Mouse (Mus musculus): ENCODE data around the gene Tas2r126. TPM values are rescaled to one million over a fixed set of nuclear protein-coding genes. Genes with fewer than 3 reads are reported as not detected.

Gene Tas2r126
- polyA plus RNA-seq, 1 experiment: not detected

- H3K27me3 ChIP-seq (replicated peaks): no peaks in the 10 kb centered on the region
- no peaks in the 10 kb centered on the region for H3K36me3 ChIP-seq (replicated peaks; ENCODE audit: low read length)
- no peaks in the 10 kb centered on the region for H3K9me3 ChIP-seq
- TF ChIP-seq FLI1 (IDR thresholded peaks at IDR 0.05; ENCODE audit: low read length) (no peak), GATA1 (IDR thresholded peaks at IDR 0.05; ENCODE audit: borderline replicate concordance, low read length) (no peak)
- no peaks in the 10 kb centered on the region for H3K4me1 ChIP-seq
- no peak within 1 kb of the TSS for H3K4me3 ChIP-seq (replicated peaks)
Measured at GRCm38 (mm10) chr6:42476235-42476634, 41.9 kb downstream of the Tas2r126 start, which contains the start of gene Olfr457. Olfr457 (minus strand) TSS chr6:42476335.

GRCm38 (mm10) chr6:42484633-42485032 lies 50.3 kb downstream of the Tas2r126 start:
- Histone ChIP-seq H3K36me3 (replicated peaks; ENCODE audit: low read length) (no peaks in the 10 kb centered on the region), H3K9me3 (no peaks in the 10 kb centered on the region), H3K4me1 (no peaks in the 10 kb centered on the region), H3K27me3 (replicated peaks) (no peaks in the 10 kb centered on the region), H3K4me3 (replicated peaks) (no peak overlapping the region)
- no peak for TF ChIP-seq GATA1 (IDR thresholded peaks at IDR 0.05; ENCODE audit: borderline replicate concordance, low read length)
- TF ChIP-seq FLI1 (IDR thresholded peaks at IDR 0.05; ENCODE audit: low read length): no peak

Other genes with a start within 250 kb of the Tas2r126 start
- not detected in 2 replicates for gene Tas2r144, start 219.2 kb upstream of the Tas2r126 start, polyA plus RNA-seq (2012; ENCODE audit: insufficient read depth, low replicate concordance)
- gene Gstk1, start 188.6 kb upstream of the Tas2r126 start, polyA plus RNA-seq (2012; ENCODE audit: insufficient read depth, low replicate concordance): 0.46 TPM in 1 of 2 replicates, not detected in the other
- not detected in 2 replicates for gene Tmem139, start 172.6 kb upstream of the Tas2r126 start, polyA plus RNA-seq (2012; ENCODE audit: insufficient read depth, low replicate concordance)
- 1.2 and 13.2 TPM in 2 replicates for gene Casp2, start 169.6 kb upstream of the Tas2r126 start, polyA plus RNA-seq (2012; ENCODE audit: insufficient read depth, low replicate concordance)
- gene Clcn1, start 147.8 kb upstream of the Tas2r126 start, polyA plus RNA-seq (2012; ENCODE audit: insufficient read depth, low replicate concordance): not detected in 2 replicates
- 0.41 TPM in 1 of 2 replicates, not detected in the other for gene Fam131b, start 109.9 kb upstream of the Tas2r126 start, polyA plus RNA-seq (2012; ENCODE audit: insufficient read depth, low replicate concordance)
- 8,612 and 27,789 TPM in 2 replicates for gene Zyx, start 84.9 kb upstream of the Tas2r126 start, polyA plus RNA-seq (2012; ENCODE audit: insufficient read depth, low replicate concordance)
- not detected in 2 replicates for gene Epha1, start 61.3 kb upstream of the Tas2r126 start, polyA plus RNA-seq (2012; ENCODE audit: insufficient read depth, low replicate concordance)
- not detected in 2 replicates for gene Tas2r143, start 34.3 kb upstream of the Tas2r126 start, polyA plus RNA-seq (2012; ENCODE audit: insufficient read depth, low replicate concordance)
- gene Tas2r135, start 29.1 kb upstream of the Tas2r126 start, polyA plus RNA-seq (2012; ENCODE audit: insufficient read depth, low replicate concordance): not detected in 2 replicates
- gene Olfr458, start 30.7 kb downstream of the Tas2r126 start, polyA plus RNA-seq (2012; ENCODE audit: insufficient read depth, low replicate concordance): not detected in 2 replicates
- gene Olfr457, start 41.8 kb downstream of the Tas2r126 start, polyA plus RNA-seq (2012; ENCODE audit: insufficient read depth, low replicate concordance): not detected in 2 replicates
- gene Olfr456, start 52.7 kb downstream of the Tas2r126 start, polyA plus RNA-seq (2012; ENCODE audit: insufficient read depth, low replicate concordance): not detected in 2 replicates
- gene Olfr455, start 113.1 kb downstream of the Tas2r126 start, polyA plus RNA-seq (2012; ENCODE audit: insufficient read depth, low replicate concordance): not detected in 2 replicates
- not detected in 2 replicates for gene Tcaf3, start 163.2 kb downstream of the Tas2r126 start, polyA plus RNA-seq (2012; ENCODE audit: insufficient read depth, low replicate concordance)
- gene Tcaf2, start 210.7 kb downstream of the Tas2r126 start, polyA plus RNA-seq (2012; ENCODE audit: insufficient read depth, low replicate concordance): not detected in 2 replicates

Data from megakaryocyte, embryonic 14.5 days (primary cell).